Mouse (Mus musculus) embryonic facial prominence, embryonic 14.5 days (tissue): ENCODE data around the gene Bcl2l10. TPM values are rescaled to one million over a fixed set of nuclear protein-coding genes. Genes with fewer than 3 reads are reported as not detected.
A peak's percentile ranks its signal among the peaks of the same experiment; 100 is the strongest.
"Not testable (repeated sequence)": the region's sequence is repeated elsewhere in the genome, so short reads cannot be mapped to it uniquely, and the experiment has no call there.

Source experiments
- ATAC-seq: fragments of 200-750 bp; cut with Nextera tagmentation; 2 replicates; pipeline ENCODE4 v1.8.0; 2017; ENCODE audit warnings: low read depth, moderate number of reproducible peaks, moderate TSS enrichment
- DNase-seq: peaks from one replicate; pipeline ENCODE4 v3.0.0-alpha.2; 2015; ENCODE audit warnings: low spot score
- H3K27ac ChIP-seq: fragments of 300-500 bp; sonication (generic); replicated peaks from 2 replicates; pipeline ENCODE4 v1.5.1; 2014; ENCODE audit warnings: low read depth, mild to moderate bottlenecking, low read length, moderate library complexity
- H3K27me3 ChIP-seq: fragments of 300-500 bp; sonication (generic); replicated peaks from 2 replicates; pipeline ENCODE4 v1.6.1; 2014; ENCODE audit warnings: low read length; ENCODE audit not compliant: control insufficient read depth, insufficient read depth
- H3K36me3 ChIP-seq: fragments of 300-500 bp; sonication (generic); 2 replicates; pipeline ENCODE4 v1.6.1; 2014; ENCODE audit warnings: low read length, mixed read lengths; ENCODE audit not compliant: control insufficient read depth, insufficient read depth
- H3K4me1 ChIP-seq: fragments of 300-500 bp; sonication (generic); 2 replicates; pipeline ENCODE4 v1.6.1; 2014; ENCODE audit warnings: antibody characterized with exemption, low read length; ENCODE audit not compliant: control insufficient read depth, insufficient read depth
- H3K4me2 ChIP-seq: fragments of 300-500 bp; sonication (generic); 2 replicates; pipeline ENCODE4 v1.6.1; 2014; ENCODE audit warnings: low read depth, mild to moderate bottlenecking, low read length, moderate library complexity, mixed read lengths
- H3K4me3 ChIP-seq: fragments of 300-500 bp; sonication (generic); 2 replicates; pipeline ENCODE4 v1.5.1; 2014; ENCODE audit warnings: low read depth, mild to moderate bottlenecking, low read length
- H3K9ac ChIP-seq: fragments of 300-500 bp; sonication (generic); 2 replicates; pipeline ENCODE4 v1.6.1; 2014; ENCODE audit warnings: low read depth, mild to moderate bottlenecking, low read length, moderate library complexity, mixed read lengths
- H3K9me3 ChIP-seq: fragments of 300-500 bp; sonication (generic); 2 replicates; pipeline ENCODE4 v1.6.1; 2016; ENCODE audit warnings: low read length; ENCODE audit not compliant: control insufficient read depth
- WGBS: fragments of 180-500 bp; shearing (Covaris S2); extraction: QIAGEN DNeasy Blood & Tissue Kit; methylation state at CpG from one replicate; pipeline ENCODE4 v1.1.7; 2014; 5-methylcytosine and 5-hydroxymethylcytosine counted together
- polyA plus RNA-seq: library from polyadenylated mRNA; unstranded; fragments of >200 nt; fragmentation: Nextera tagmentation; extraction: Ambion mirVana; gene quantifications from 2 replicates; pipeline ENCODE4 v1.2.1, GENCODE M21; 2014

The Bcl2l10 gene
- polyA plus RNA-seq, 1 experiment from 2014 or later = not detected

DNA sequence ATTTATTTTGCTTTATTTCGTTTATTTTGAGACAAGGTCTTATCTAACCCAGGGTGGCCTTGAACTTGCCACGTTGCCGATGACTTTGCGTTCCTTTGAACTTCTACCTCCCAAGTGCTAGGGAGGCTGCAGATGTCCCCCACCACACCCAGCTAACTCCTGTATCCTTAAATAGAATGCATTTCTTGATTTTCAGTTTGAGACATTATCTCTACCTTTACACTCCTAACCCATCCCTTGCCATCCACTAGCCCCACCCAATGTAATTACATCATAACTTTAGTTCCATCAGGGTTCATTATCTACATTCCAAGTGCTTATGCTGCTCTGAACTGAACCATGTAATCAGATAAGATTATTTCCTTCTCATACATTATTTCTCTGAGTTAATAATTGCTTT, 8.2 kb downstream of the Bcl2l10 start:
- no peak overlapping the region for H3K27ac ChIP-seq
- no peaks in the 10 kb centered on the region for H3K4me1 ChIP-seq
- H3K9ac ChIP-seq = no peak overlapping the region
- H3K4me3 ChIP-seq = no peak overlapping the region
- H3K9me3 ChIP-seq = no peaks in the 10 kb centered on the region
- ATAC-seq (no peak), DNase-seq (no peak)
- no peaks in the 10 kb centered on the region for H3K36me3 ChIP-seq
- no peaks in the 10 kb centered on the region for H3K27me3 ChIP-seq
- WGBS = 92% methylated on average over 4 of the region's 4 CpGs
- H3K4me2 ChIP-seq = no peak overlapping the region

DNA sequence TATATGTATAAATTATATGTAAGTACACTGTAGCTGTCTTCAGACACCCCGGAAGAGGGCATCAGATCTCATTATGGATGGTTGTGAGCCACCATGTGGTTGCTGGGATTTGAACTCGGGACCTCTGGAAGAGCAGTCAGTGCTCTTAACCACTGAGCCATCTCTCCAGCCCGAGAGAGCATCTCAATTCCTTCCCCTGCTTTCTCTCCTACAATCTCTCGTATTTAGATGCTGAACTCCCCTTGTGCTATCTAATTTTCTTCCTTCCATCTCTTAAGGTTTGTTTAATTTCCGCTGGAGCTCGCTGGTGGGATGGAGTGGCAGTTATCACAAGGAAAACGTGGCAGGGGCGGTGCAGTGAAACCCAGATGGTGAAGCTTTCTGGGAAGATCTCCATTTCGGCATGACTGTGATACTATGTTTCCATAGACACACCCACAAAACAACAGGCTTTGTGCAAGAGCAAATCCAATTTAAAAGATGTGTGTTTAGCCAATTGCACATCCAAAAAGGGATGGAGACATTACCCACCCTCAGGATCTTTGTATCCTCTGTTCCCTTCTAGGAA, 9.6 kb downstream of the Bcl2l10 start:
- Histone ChIP-seq H3K4me3 (no peak overlapping the region), H3K27ac (no peak overlapping the region), H3K4me1 (no peaks in the 10 kb centered on the region), H3K27me3 (no peaks in the 10 kb centered on the region), H3K9ac (no peak overlapping the region), H3K36me3 (no peaks in the 10 kb centered on the region), H3K4me2 (no peak overlapping the region), H3K9me3 (no peaks in the 10 kb centered on the region)
- ATAC-seq (no peak), DNase-seq (peak; percentile 26)
- WGBS = 76% methylated on average over 9 of the region's 9 CpGs

DNA sequence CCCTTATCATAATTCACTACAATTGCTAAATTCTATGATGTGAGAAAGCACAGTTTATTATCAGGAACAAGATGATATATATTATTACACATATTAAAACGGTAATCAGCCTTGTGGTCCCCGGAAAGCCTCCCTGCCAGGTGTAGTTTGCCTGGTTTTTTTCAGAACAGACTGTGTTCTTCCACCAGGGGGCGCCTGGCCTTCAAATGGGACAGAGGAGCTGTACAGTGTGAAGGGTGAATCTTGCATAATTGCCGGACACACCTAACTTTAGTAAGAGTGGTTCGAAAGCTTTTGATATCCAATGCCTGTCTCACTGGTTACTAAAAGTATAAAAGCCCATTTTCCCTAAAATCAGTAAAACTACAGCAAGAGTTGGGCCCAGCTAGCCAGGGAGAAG, 14.1 kb downstream of the Bcl2l10 start:
- H3K9ac ChIP-seq = no peak overlapping the region
- H3K36me3 ChIP-seq = no peaks in the 10 kb centered on the region
- H3K27ac ChIP-seq = no peak overlapping the region
- no peak overlapping the region for H3K4me2 ChIP-seq
- no peaks in the 10 kb centered on the region for H3K27me3 ChIP-seq
- no peaks in the 10 kb centered on the region for H3K4me1 ChIP-seq
- DNase-seq (peak; percentile 70), ATAC-seq (peak; percentile 60; the same call in 1 of the 2 replicates)
- H3K4me3 ChIP-seq = no peak overlapping the region
- H3K9me3 ChIP-seq = no peaks in the 10 kb centered on the region
- 39% methylated on average over 5 of the region's 5 CpGs for WGBS

DNA sequence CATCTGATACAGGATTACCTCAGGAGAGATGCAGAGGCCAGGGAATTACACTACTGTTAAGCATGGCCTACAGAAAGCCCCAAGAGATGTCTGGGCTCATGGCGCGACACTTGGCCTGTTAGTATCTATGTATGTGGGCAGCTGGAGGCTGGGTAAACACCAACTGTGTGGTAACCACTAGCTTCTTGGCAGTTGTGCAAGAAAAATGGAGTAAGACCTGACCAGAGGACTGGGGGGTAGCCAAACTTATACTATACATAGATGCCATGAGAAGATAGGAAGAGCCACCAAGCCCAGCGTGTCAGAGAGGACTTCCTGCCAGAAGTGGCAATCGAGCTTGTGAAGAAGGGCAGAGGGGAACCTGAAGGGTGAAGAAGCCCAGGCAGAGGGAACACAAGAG, 14.6 kb downstream of the Bcl2l10 start:
- H3K9me3 ChIP-seq = no peaks in the 10 kb centered on the region
- H3K4me1 ChIP-seq = no peaks in the 10 kb centered on the region
- no peak overlapping the region for H3K4me3 ChIP-seq
- no peak overlapping the region for H3K4me2 ChIP-seq
- ATAC-seq (no peak), DNase-seq (no peak)
- no peaks in the 10 kb centered on the region for H3K27me3 ChIP-seq
- no peak overlapping the region for H3K9ac ChIP-seq
- no peaks in the 10 kb centered on the region for H3K36me3 ChIP-seq
- no peak overlapping the region for H3K27ac ChIP-seq
- WGBS = 86% methylated on average over 4 of the region's 4 CpGs

DNA sequence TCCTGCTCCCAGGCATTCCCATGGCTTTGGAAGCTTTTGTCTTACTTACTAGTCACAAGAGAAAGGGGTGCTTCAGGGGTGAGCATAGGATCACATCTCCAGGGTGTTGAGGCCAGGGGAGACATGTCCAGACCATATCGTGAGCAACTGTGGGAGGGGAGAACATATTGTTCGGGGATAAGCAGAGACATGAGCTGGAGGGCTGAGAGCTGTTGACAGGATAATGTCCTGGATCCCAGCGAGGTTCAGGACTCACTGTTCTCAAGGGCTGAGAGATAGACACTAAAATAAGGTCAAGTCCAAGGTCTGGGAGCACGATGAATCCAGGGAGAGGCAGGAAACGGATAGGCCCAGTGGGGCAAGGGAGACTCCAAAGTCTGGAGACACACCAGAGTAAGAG, 15.4 kb downstream of the Bcl2l10 start:
- no peak overlapping the region for H3K4me2 ChIP-seq
- no peaks in the 10 kb centered on the region for H3K36me3 ChIP-seq
- H3K4me3 ChIP-seq = no peak overlapping the region
- H3K9me3 ChIP-seq = no peaks in the 10 kb centered on the region
- H3K4me1 ChIP-seq = no peaks in the 10 kb centered on the region
- no peaks in the 10 kb centered on the region for H3K27me3 ChIP-seq
- no peak overlapping the region for H3K27ac ChIP-seq
- no peak for DNase-seq
- 72% methylated on average over 5 of the region's 5 CpGs for WGBS
- no peak overlapping the region for H3K9ac ChIP-seq
- ATAC-seq = no peak

DNA sequence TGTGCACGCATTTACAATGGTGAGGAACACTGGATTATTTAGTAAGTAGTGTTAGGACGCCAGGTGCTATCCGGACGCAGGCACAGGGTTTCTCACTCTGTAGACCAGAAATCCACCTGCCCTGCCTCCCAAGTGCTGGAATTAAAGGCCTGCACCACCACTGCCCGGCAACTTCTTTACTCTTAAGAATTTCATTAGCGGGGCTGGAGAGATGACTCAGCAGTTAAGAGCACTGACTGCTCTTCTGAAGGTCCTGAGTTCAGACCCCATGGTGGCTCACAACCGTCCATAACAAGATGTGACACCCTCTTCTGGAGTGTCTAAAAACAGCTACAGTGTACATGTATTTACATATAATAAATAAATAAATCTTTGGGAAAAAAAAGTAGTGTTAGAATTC, 16.1 kb downstream of the Bcl2l10 start:
- 67% methylated on average over 7 of the region's 7 CpGs for WGBS
- not testable (repeated sequence) for H3K4me1 ChIP-seq, H3K27ac ChIP-seq

DNA sequence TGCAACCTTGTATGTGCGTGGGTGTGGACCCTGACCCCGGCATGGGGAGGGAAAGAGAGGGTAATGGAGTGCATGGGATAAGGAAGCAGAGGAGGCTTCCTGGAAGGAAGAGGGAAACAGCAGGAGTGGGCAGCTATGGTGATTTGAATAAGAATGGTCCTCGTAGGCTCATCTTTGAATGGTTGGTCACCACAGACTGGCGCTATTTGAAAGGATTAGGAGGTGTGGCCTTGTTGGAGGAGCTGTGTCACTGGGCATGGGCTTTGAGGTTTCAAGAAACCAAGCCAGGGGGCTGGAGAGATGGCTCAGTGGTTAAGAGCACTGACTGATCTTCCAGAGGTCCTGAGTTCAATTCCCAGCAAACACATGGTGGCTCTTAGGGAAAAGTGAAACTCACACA, 17.6 kb downstream of the Bcl2l10 start:
- Histone ChIP-seq H3K4me3 (no peak overlapping the region), H3K9me3 (no peaks in the 10 kb centered on the region), H3K27me3 (no peaks in the 10 kb centered on the region), H3K9ac (no peak overlapping the region), H3K4me1 (no peaks in the 10 kb centered on the region), H3K4me2 (no peak overlapping the region), H3K36me3 (no peaks in the 10 kb centered on the region), H3K27ac (no peak overlapping the region)
- DNase-seq (no peak), ATAC-seq (no peak)
- WGBS = 70% methylated on average over 3 of the region's 4 CpGs

More for the DNA sequence above, 16.1 kb downstream of the Bcl2l10 start:
- not testable (repeated sequence) for H3K9ac ChIP-seq, H3K4me2 ChIP-seq, H3K4me3 ChIP-seq, ATAC-seq, H3K9me3 ChIP-seq, DNase-seq, H3K36me3 ChIP-seq, H3K27me3 ChIP-seq

DNA sequence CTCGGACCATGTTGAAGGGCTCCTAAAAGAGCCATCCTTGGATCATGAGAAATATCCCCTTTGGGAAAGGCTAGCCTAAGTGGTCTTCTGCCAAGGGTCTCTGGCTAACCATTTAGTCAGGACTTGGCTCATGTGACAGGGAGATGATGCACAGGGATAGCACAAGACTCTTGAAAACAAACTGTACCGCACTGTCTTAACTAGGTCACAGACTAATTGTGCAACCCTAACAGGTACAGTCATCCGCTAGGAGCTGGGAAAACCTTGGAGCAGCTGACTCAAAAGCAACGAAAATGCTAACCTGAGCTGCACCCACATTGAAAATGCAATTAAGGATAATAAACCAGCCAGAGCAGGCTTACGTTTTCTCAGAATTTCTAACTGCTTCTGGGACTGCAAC, 18.6 kb downstream of the Bcl2l10 start:
- 59% methylated on average over 5 of the region's 5 CpGs for WGBS
- peaks cover 5% of the 10 kb centered on the region; the same call in 1 of the 2 replicates for H3K9me3 ChIP-seq
- DNase-seq (no peak), ATAC-seq (no peak)
- H3K36me3 ChIP-seq = no peaks in the 10 kb centered on the region
- H3K4me1 ChIP-seq = no peaks in the 10 kb centered on the region
- H3K4me2 ChIP-seq = no peak overlapping the region
- no peaks in the 10 kb centered on the region for H3K27me3 ChIP-seq
- H3K9ac ChIP-seq = no peak overlapping the region
- no peak overlapping the region for H3K4me3 ChIP-seq
- no peak overlapping the region for H3K27ac ChIP-seq

DNA sequence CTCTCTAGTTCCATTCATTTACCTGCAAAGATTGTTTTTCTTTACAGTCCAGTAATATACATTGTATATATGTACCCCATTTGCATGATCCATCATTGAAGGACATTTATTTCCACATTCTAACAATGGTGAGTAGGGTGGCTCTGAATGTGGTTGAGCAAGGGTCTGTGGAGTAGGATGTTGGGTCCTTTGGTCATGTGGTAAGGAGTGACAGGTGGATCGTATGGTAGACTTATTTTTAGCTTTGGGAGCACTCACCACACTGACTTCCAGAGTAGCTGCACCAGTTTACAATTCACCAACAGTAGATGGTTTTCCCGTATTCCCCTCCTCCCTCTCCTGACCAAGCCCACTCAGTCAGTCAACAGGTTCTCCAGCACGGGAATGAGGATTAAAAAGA, 21.2 kb downstream of the Bcl2l10 start:
- Histone ChIP-seq H3K9me3 (peaks cover 5% of the 10 kb centered on the region; the same call in 1 of the 2 replicates), H3K27me3 (no peaks in the 10 kb centered on the region), H3K9ac (no peak overlapping the region), H3K4me2 (no peak overlapping the region), H3K36me3 (no peaks in the 10 kb centered on the region), H3K4me1 (no peaks in the 10 kb centered on the region), H3K4me3 (no peak overlapping the region), H3K27ac (no peak overlapping the region)
- DNase-seq (no peak), ATAC-seq (no peak)
- 78% methylated on average over 3 of the region's 3 CpGs for WGBS
